Mouse (Mus musculus) liver, embryonic 12.5 days (tissue): ENCODE measurements around the gene Dnajc30. TPM values are rescaled to one million over a fixed set of nuclear protein-coding genes. Genes with fewer than 3 reads are reported as not detected.
"Not testable (repeated sequence)": the region's sequence is repeated elsewhere in the genome, so short reads cannot be mapped to it uniquely, and the experiment has no call there.

Experiments
- ATAC-seq: fragments of 200-750 bp; cut with Nextera tagmentation; 2 replicates; pipeline ENCODE4 v1.8.0; 2017; ENCODE audit warnings: moderate number of reproducible peaks, mild to moderate bottlenecking, moderate library complexity
- H3K27ac ChIP-seq: fragments of 300-500 bp; sonication (generic); 2 replicates; pipeline ENCODE4 v1.5.1; 2016; ENCODE audit warnings: mild to moderate bottlenecking
- H3K27me3 ChIP-seq: fragments of 300-500 bp; sonication (generic); replicated peaks from 2 replicates; pipeline ENCODE4 v1.6.1; 2016; ENCODE audit warnings: mild to moderate bottlenecking, moderate library complexity
- H3K36me3 ChIP-seq: fragments of 300-500 bp; sonication (generic); 2 replicates; pipeline ENCODE4 v1.6.1; 2016; ENCODE audit warnings: mild to moderate bottlenecking, moderate library complexity
- H3K4me1 ChIP-seq: fragments of 300-500 bp; sonication (generic); 2 replicates; pipeline ENCODE4 v1.6.1; 2016
- H3K4me2 ChIP-seq: fragments of 300-500 bp; sonication (generic); 2 replicates; pipeline ENCODE4 v1.6.1; 2016; ENCODE audit warnings: mild to moderate bottlenecking, moderate library complexity
- H3K4me3 ChIP-seq: fragments of 300-500 bp; sonication (generic); 2 replicates; pipeline ENCODE4 v1.5.1; 2016; ENCODE audit warnings: mild to moderate bottlenecking, moderate library complexity
- H3K9ac ChIP-seq: fragments of 300-500 bp; sonication (generic); 2 replicates; pipeline ENCODE4 v1.6.1; 2016; ENCODE audit warnings: mild to moderate bottlenecking, moderate library complexity
- H3K9me3 ChIP-seq: fragments of 300-500 bp; sonication (generic); replicated peaks from 2 replicates; pipeline ENCODE4 v1.6.1; 2016; ENCODE audit warnings: mild to moderate bottlenecking, moderate library complexity
- WGBS: fragments of 180-500 bp; shearing (Covaris S2); methylation state at CpG from one replicate; pipeline ENCODE4 v1.1.7; 2016; ENCODE audit not compliant: insufficient replicate concordance; 5-methylcytosine and 5-hydroxymethylcytosine counted together
- polyA plus RNA-seq: library from polyadenylated mRNA; unstranded; fragments of >200 nt; fragmentation: Nextera tagmentation; extraction: Ambion mirVana; gene quantifications from 2 replicates; pipeline ENCODE4 v1.2.1, GENCODE M21; 2016

The Dnajc30 gene
- polyA plus RNA-seq, 1 experiment from 2014 or later = 15.9 TPM

DNA sequence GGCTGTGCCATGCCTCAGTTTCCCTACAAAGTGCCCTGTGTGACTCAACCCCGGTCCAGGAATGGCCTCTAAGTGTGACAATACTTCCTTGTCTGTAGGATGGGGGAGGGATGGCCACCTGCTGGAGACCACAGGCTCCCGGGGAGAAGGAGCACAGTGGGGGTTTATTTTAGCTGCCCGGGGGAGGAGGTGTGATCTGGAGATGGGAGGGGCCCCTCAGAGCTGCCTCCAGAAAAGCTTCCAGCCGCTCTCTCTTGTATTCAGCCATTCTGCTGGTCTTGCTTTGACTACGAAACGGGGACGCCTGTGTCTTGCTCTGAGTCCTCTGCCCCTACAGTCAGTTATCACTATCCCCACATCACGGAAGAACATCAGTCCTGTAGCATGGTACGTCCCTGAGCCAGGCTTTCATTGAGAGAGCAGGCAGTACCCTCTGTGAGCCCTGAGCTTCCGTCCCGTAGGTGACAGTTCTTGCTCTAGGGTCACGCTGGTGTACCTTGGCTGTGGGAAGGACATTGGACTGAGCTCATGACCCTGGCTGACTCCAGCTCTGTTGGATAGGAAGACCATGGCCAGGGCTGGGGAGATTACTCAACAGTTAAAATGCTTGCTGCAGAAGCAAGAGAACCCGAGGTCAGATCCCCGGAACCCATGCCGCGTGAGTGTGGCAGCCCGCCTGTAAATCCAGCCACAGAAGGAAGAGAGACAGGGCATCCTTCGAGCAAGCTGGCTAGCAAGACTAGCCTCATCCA lies 28.2 kb upstream of the Dnajc30 start:
- Histone ChIP-seq H3K4me1 (peaks cover 29% of the 10 kb centered on the region), H3K4me3 (no peak overlapping the region), H3K36me3 (no peaks in the 10 kb centered on the region), H3K27ac (0 out of 2 replicates have a peak overlapping the region, but pooled peaks have one; percentile 36), H3K9ac (no peak overlapping the region), H3K27me3 (no peaks in the 10 kb centered on the region), H3K4me2 (peak overlapping the region; percentile 13; the same call in 1 of the 2 replicates), H3K9me3 (peaks cover 5% of the 10 kb centered on the region)
- ATAC-seq = peak; percentile 38
- WGBS = 55% methylated on average over 18 of the region's 18 CpGs

DNA sequence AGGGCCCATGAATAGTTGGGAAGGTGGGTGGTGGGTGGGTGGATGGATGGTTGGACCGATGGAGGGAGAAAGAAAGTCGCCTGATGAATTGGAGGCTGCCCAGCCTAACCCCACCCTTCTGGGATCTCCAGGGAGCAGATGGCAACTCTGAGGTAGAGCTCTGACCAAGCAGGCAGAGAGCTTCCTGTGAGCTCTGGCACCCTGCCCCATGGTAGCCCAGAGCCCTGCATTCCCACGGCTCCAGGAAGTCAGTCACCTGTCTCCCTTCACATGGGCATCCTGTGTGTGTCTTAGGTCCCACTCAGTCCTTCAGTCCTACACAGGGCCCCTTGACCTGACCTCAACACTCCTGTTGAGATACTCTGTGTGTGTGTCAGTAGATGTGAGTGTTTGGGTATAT lies 26.1 kb upstream of the Dnajc30 start:
- no peak overlapping the region for H3K4me3 ChIP-seq
- no peak for ATAC-seq
- WGBS = 68% methylated on average over 2 of the region's 3 CpGs
- peaks cover 5% of the 10 kb centered on the region for H3K9me3 ChIP-seq
- H3K4me1 ChIP-seq = peaks cover 51% of the 10 kb centered on the region
- H3K36me3 ChIP-seq = no peaks in the 10 kb centered on the region
- H3K4me2 ChIP-seq = no peak overlapping the region
- no peak overlapping the region for H3K9ac ChIP-seq
- H3K27me3 ChIP-seq = no peaks in the 10 kb centered on the region
- H3K27ac ChIP-seq = no peak overlapping the region

DNA sequence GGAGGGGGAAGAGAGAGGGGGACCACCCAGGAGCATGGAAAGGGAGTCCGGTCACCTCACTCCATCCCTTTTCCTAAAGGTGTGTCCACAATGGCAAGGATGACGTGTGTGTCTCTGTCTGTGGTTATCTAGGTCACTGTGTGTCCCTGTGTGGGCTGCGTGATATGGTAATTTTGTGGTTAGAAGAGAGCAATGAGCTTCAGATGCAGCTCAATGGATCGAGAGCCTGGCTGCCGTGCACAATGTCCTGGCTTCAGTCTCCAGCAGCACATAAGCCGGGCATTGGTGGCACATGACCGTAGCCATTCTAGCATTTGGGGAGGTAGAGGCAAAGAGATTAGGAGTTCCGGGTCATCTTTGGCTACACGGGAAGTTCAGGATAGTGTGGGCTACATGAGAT lies 24.5 kb upstream of the Dnajc30 start:
- H3K4me1 ChIP-seq = peaks cover 53% of the 10 kb centered on the region
- no peak for ATAC-seq
- peak overlapping the region; percentile 70 for H3K4me2 ChIP-seq
- peaks cover 6% of the 10 kb centered on the region for H3K36me3 ChIP-seq
- 0 out of 2 replicates have a peak overlapping the region, but pooled peaks have one; percentile 9 for H3K9ac ChIP-seq
- H3K9me3 ChIP-seq = peaks cover 3% of the 10 kb centered on the region
- WGBS = 33% methylated on average over 9 of the region's 9 CpGs
- no peaks in the 10 kb centered on the region for H3K27me3 ChIP-seq
- no peak overlapping the region for H3K4me3 ChIP-seq
- H3K27ac ChIP-seq = 0 out of 2 replicates have a peak overlapping the region, but pooled peaks have one; percentile 53

DNA sequence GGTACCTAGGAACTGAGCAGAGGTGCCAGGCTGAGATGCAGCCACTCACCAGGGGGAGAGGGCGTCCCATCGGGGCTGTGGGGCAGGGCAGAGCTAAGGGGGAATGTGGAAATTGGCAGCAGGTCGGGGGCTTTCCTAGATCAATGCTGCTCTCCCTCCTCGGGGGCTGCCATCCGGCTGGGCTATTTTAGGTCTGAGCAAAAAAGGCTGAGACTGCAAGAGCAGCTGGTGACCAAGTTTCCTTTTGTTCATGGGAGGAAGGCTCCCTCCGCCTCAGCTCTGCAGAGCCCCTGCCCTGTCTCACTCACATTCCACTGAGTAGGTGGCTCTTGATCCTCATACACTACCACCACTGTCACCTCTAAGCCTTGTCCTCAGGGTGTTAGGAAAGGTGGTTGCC lies 23.9 kb upstream of the Dnajc30 start:
- Histone ChIP-seq H3K4me1 (peaks cover 53% of the 10 kb centered on the region), H3K27ac (peak overlapping the region; percentile 53; the same call in 1 of the 2 replicates), H3K4me3 (no peak overlapping the region), H3K9me3 (no peaks in the 10 kb centered on the region), H3K36me3 (peaks cover 11% of the 10 kb centered on the region), H3K27me3 (no peaks in the 10 kb centered on the region), H3K4me2 (peak overlapping the region; percentile 70), H3K9ac (peak overlapping the region; percentile 42; the same call in 1 of the 2 replicates)
- no peak for ATAC-seq
- 37% methylated on average over 6 of the region's 6 CpGs for WGBS

GRCm38 (mm10) chr5:135040777-135041176 lies 23.2 kb upstream of the Dnajc30 start:
- Histone ChIP-seq H3K9ac (peak overlapping the region; percentile 42; the same call in 1 of the 2 replicates), H3K27ac (peak overlapping the region; percentile 53), H3K27me3 (no peaks in the 10 kb centered on the region), H3K4me2 (peak overlapping the region; percentile 70), H3K4me3 (no peak overlapping the region), H3K36me3 (peaks cover 17% of the 10 kb centered on the region), H3K9me3 (no peaks in the 10 kb centered on the region), H3K4me1 (peaks cover 49% of the 10 kb centered on the region)
- WGBS = 20% methylated on average over 11 of the region's 11 CpGs
- ATAC-seq = peak; percentile 50

- WGBS = 28% methylated on average over 20 of the region's 21 CpGs
- H3K4me1 ChIP-seq = peaks cover 45% of the 10 kb centered on the region
- H3K27ac ChIP-seq = peak overlapping the region; percentile 48
- no peaks in the 10 kb centered on the region for H3K27me3 ChIP-seq
- peak overlapping the region; percentile 56; the same call in 1 of the 2 replicates for H3K9ac ChIP-seq
- peak overlapping the region; percentile 48 for H3K4me3 ChIP-seq
- H3K36me3 ChIP-seq = peaks cover 20% of the 10 kb centered on the region
- peak; percentile 71 for ATAC-seq
- no peaks in the 10 kb centered on the region for H3K9me3 ChIP-seq
- H3K4me2 ChIP-seq = peak overlapping the region; percentile 70
Observed at GRCm38 (mm10) chr5:135042105-135042788, 21.8 kb upstream of the Dnajc30 start.

DNA sequence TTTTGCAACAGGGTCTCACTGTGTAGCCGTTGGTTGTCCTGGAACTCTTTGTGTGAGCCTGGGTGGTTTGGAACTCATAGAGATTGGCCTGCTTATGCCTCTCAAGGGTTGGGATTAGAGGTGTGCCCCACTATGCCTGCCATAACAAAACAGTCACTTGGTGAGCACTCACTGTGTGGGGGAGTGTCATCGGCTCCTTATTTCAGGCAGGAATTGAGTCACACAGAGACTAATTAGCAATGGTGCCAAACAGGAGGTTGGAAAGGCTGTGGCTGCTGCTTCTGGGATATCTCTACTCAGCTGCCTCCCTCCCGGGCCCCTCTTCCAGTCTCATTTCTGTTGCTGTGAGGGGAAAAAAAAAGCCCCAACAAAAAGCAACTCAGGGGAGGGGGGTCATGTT lies 19.4 kb upstream of the Dnajc30 start:
- no peak for ATAC-seq
- no peak overlapping the region for H3K4me3 ChIP-seq
- no peaks in the 10 kb centered on the region for H3K27me3 ChIP-seq
- H3K4me1 ChIP-seq = peaks cover 36% of the 10 kb centered on the region
- H3K9me3 ChIP-seq = no peaks in the 10 kb centered on the region
- no peak overlapping the region for H3K4me2 ChIP-seq
- H3K36me3 ChIP-seq = peaks cover 34% of the 10 kb centered on the region
- H3K27ac ChIP-seq = no peak overlapping the region
- WGBS = 77% methylated on average over 3 of the region's 3 CpGs
- H3K9ac ChIP-seq = no peak overlapping the region

DNA sequence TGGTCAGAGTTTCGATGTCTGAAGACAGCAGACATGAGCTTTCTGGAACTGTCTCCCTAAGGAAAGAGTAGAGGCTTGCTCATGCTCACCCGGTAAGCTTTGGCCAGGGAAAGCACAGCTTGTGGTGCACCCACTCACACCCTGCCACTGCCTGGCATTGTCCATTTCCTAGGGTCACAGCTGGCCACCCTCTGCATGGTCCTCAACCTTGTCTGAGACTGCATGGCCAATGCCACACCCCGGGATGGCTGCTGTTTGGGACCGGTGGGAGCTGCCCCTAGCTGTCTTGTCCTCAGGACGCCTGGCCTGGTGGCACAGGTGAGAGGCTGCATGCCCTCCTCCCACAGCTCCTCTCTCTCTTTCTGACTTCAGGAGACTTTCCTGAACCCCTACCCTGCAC lies 15.5 kb upstream of the Dnajc30 start:
- 84% methylated on average over 5 of the region's 5 CpGs for WGBS
- H3K4me1 ChIP-seq = no peaks in the 10 kb centered on the region
- peaks cover 61% of the 10 kb centered on the region for H3K36me3 ChIP-seq
- ATAC-seq = no peak
- H3K4me3 ChIP-seq = no peak overlapping the region
- no peak overlapping the region for H3K9ac ChIP-seq
- no peaks in the 10 kb centered on the region for H3K27me3 ChIP-seq
- H3K27ac ChIP-seq = no peak overlapping the region
- no peaks in the 10 kb centered on the region for H3K9me3 ChIP-seq
- no peak overlapping the region for H3K4me2 ChIP-seq

DNA sequence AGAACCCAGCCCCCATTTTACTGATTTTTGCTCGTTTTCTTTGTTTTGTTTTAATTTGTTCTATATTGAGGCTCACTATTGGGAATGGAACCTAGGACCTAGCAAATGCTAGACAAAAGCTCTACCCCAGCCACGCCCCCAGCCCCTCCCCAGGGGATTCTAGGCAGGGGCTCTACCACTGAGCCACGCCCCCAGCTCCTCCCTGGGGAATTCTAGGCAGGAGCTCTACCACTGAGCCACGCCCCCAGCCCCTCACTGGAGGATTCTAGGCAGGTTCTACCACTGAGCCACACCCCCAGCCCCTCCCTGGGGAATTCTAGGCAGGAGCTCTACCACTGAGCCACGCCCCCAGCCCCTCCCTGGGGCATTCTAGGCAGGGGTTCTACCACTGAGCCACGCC lies 14.7 kb upstream of the Dnajc30 start:
- peaks cover 65% of the 10 kb centered on the region for H3K36me3 ChIP-seq
- ATAC-seq, H3K4me2 ChIP-seq, H3K4me1 ChIP-seq, H3K9ac ChIP-seq, H3K27ac ChIP-seq, H3K9me3 ChIP-seq, H3K27me3 ChIP-seq, H3K4me3 ChIP-seq: not testable (repeated sequence)
- WGBS = 82% methylated on average over 6 of the region's 6 CpGs

GRCm38 (mm10) chr5:135053356-135053755 lies 10.6 kb upstream of the Dnajc30 start:
- 81% methylated on average over 12 of the region's 12 CpGs for WGBS
- no peaks in the 10 kb centered on the region for H3K4me1 ChIP-seq
- no peak for ATAC-seq
- H3K27me3 ChIP-seq = no peaks in the 10 kb centered on the region
- H3K27ac ChIP-seq = no peak overlapping the region
- no peak overlapping the region for H3K9ac ChIP-seq
- no peak overlapping the region for H3K4me2 ChIP-seq
- H3K36me3 ChIP-seq = peaks cover 84% of the 10 kb centered on the region
- no peak overlapping the region for H3K4me3 ChIP-seq
- no peaks in the 10 kb centered on the region for H3K9me3 ChIP-seq

GRCm38 (mm10) chr5:135064382-135064766 lies 372 bp downstream of the Dnajc30 start:
- Histone ChIP-seq H3K27me3 (no peaks in the 10 kb centered on the region), H3K4me1 (peaks cover 34% of the 10 kb centered on the region), H3K4me2 (peak overlapping the region; percentile 98), H3K27ac (peak overlapping the region; percentile 79), H3K36me3 (peaks cover 53% of the 10 kb centered on the region), H3K9ac (peak overlapping the region; percentile 91), H3K9me3 (no peaks in the 10 kb centered on the region), H3K4me3 (peak overlapping the region; percentile 93)
- peak; percentile 70 for ATAC-seq
- WGBS = under 1% methylated on average over 40 of the region's 40 CpGs

DNA sequence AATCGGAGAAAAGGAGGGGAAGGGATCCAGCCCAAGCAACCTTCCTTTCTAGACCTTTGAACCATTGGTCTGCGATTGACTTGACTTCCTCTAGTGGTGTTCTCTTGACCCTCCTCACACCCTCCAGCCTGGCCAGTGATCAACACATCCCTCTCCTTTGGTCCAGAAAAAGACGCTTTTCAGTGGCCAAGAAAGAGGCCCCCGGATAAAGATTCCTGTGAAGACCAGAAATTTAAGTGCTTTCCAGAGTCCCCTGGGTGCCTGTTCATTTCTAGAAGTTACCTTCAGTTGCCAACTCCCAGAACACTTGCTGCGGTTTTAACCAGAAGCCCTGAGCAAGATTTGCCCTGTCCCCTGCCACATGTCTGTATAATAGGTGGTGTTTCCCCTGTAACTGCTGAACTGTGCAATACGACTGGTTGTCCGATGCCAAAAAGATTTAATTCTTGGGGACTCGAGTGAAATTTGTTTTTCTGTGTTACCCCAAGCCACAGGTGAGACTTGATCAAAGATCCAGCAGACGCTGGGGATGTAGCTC lies 976 bp downstream of the Dnajc30 start, which contains the start of gene Bud23:
Gene Bud23 (minus strand): TSS at position 51 of the 538 bp plus-strand sequence.
- peaks cover 47% of the 10 kb centered on the region for H3K36me3 ChIP-seq
- not testable (repeated sequence) for ATAC-seq, H3K9me3 ChIP-seq, H3K27me3 ChIP-seq
- peak within 1 kb of the TSS; percentile 93 for H3K4me3 ChIP-seq
- H3K9ac ChIP-seq = peak within 1 kb of the TSS; percentile 91
- H3K4me2 ChIP-seq = peak within 1 kb of the TSS; percentile 98
- peaks cover 34% of the 10 kb centered on the region for H3K4me1 ChIP-seq
- 55% methylated on average over 9 of the region's 9 CpGs for WGBS
- peak within 1 kb of the TSS; percentile 79 for H3K27ac ChIP-seq
